8 mouse cellular contexts compared by ENCODE assay signal in the genomic region with DNA sequence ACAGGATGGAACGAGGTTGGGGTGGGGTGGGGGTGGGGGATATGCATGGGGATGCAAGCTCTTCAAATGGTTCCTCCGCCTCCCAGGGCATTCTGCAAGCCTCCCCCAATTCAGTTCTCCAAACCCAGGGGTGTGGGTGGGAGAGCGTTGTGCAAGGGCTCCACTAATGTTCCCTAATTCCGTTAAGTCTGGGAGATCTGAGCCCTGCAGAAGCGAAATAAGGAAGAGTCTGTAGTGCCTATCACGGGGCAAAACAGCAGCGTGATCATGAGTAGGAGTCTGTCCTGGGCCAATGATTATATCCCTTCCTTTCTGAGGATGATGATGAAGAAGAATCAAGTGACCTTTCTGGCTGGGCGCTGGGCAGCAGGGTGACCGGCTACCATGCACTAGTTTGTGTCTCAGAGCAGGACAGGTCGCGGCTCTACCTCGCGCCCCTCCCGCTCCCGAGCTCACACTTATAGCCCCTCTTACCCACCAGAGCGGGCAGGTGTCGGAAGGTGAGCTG. TPM values are rescaled to one million over a fixed set of nuclear protein-coding genes. Genes with fewer than 3 reads are reported as not detected.
DNase-seq lines count a peak whose midpoint lies in the region; ATAC-seq and TF ChIP-seq lines count a peak whose summit lies in the region.

No protein-coding gene starts in this region.

- under 1% methylated on average over 17 of the region's 17 CpGs for WGBS in kidney, postnatal 0 days
- WGBS in forebrain, embryonic 16.5 days: 1% methylated on average over 17 of the region's 17 CpGs
- WGBS in intestine, embryonic 16.5 days: 1% methylated on average over 17 of the region's 17 CpGs
- WGBS in macrophage (ENCODE audit: missing documents): under 1% methylated on average over 17 of the region's 17 CpGs

- peak overlapping the region; percentile 59 for H3K4me3 ChIP-seq in kidney, postnatal 0 days (replicated peaks; ENCODE audit: low read depth, low read length)
- H3K4me3 ChIP-seq in forebrain, embryonic 16.5 days (replicated peaks; ENCODE audit: low read length): peak overlapping the region; percentile 68
- H3K4me3 ChIP-seq in intestine, embryonic 16.5 days (ENCODE audit: low read length): peak overlapping the region; percentile 84
- H3K4me3 ChIP-seq in macrophage (ENCODE audit: inconsistent target): peak overlapping the region; percentile 97

- H3K9me3 ChIP-seq in kidney, postnatal 0 days (replicated peaks; ENCODE audit: low read length): no peaks in the 10 kb centered on the region
- H3K9me3 ChIP-seq in forebrain, embryonic 16.5 days (ENCODE audit: control insufficient read depth, low read length): no peaks in the 10 kb centered on the region
- H3K9me3 ChIP-seq in intestine, embryonic 16.5 days (ENCODE audit: control insufficient read depth, low read length): no peaks in the 10 kb centered on the region

- H3K36me3 ChIP-seq in kidney, postnatal 0 days (ENCODE audit: insufficient read depth, low read length): no peaks in the 10 kb centered on the region
- no peaks in the 10 kb centered on the region for H3K36me3 ChIP-seq in forebrain, embryonic 16.5 days (ENCODE audit: control insufficient read depth, insufficient read depth)
- H3K36me3 ChIP-seq in intestine, embryonic 16.5 days (ENCODE audit: control insufficient read depth, insufficient read depth, low read length): 0 out of 2 replicates have a peak, but pooled peaks cover 3% of the 10 kb centered on the region
- H3K36me3 ChIP-seq in macrophage (ENCODE audit: inconsistent target): peaks cover 25% of the 10 kb centered on the region

- TF ChIP-seq CTCF in kidney, postnatal 0 days (IDR thresholded peaks at IDR 0.05; ENCODE audit: low read depth): no peak
- TF ChIP-seq CTCF in Patski (IDR thresholded peaks at IDR 0.05): no peak

- no peaks in the 10 kb centered on the region for H3K27me3 ChIP-seq in kidney, postnatal 0 days (ENCODE audit: insufficient read depth, low read length)
- no peaks in the 10 kb centered on the region for H3K27me3 ChIP-seq in Patski
- no peaks in the 10 kb centered on the region for H3K27me3 ChIP-seq in forebrain, embryonic 16.5 days (replicated peaks; ENCODE audit: control insufficient read depth, insufficient read depth, low read length)
- H3K27me3 ChIP-seq in intestine, embryonic 16.5 days (replicated peaks; ENCODE audit: control insufficient read depth, insufficient read depth, low read length): no peaks in the 10 kb centered on the region

- 0 out of 2 replicates have a peak overlapping the region, but pooled peaks have one; percentile 57 for H3K27ac ChIP-seq in kidney, postnatal 0 days
- no peak overlapping the region for H3K27ac ChIP-seq in forebrain, embryonic 16.5 days (ENCODE audit: low read length)
- H3K27ac ChIP-seq in intestine, embryonic 16.5 days (ENCODE audit: low read length): peak overlapping the region; percentile 78
- H3K27ac ChIP-seq in macrophage: peak overlapping the region; percentile 100

- no peaks in the 10 kb centered on the region for H3K4me1 ChIP-seq in kidney, postnatal 0 days (replicated peaks; ENCODE audit: insufficient read depth, low read length)
- peaks cover 4% of the 10 kb centered on the region; the same call in 1 of the 2 replicates for H3K4me1 ChIP-seq in forebrain, embryonic 16.5 days (replicated peaks; ENCODE audit: control insufficient read depth, insufficient read depth, low read length)
- peaks cover 13% of the 10 kb centered on the region for H3K4me1 ChIP-seq in intestine, embryonic 16.5 days (ENCODE audit: control insufficient read depth, insufficient read depth, low read length)

- POLR2A ChIA-PET in Patski (lab: Charles Lee): interaction anchor here (0.6 kb wide), 1 partner anchor 9 kb away, joined by 6 read pairs; no protein-coding TSS in a partner anchor

- peak overlapping the region; percentile 80 for H3K4me2 ChIP-seq in kidney, postnatal 0 days (ENCODE audit: low read length)
- peak overlapping the region; percentile 79 for H3K4me2 ChIP-seq in forebrain, embryonic 16.5 days (ENCODE audit: low read length)
- H3K4me2 ChIP-seq in intestine, embryonic 16.5 days (ENCODE audit: low read depth, low read length): peak overlapping the region; percentile 87

- H3K9ac ChIP-seq in kidney, postnatal 0 days (ENCODE audit: low read depth, low read length): peak overlapping the region; percentile 58
- peak overlapping the region; percentile 52 for H3K9ac ChIP-seq in forebrain, embryonic 16.5 days (replicated peaks; ENCODE audit: low read depth, low read length)
- peak overlapping the region; percentile 78 for H3K9ac ChIP-seq in intestine, embryonic 16.5 days (ENCODE audit: low read depth, low read length)

- in situ Hi-C loops in Patski (cut with MboI; ENCODE audit: low pct_unique_long_range_greater_than_20kb): no loop called here

- CTCF ChIA-PET in Patski (lab: Charles Lee): interaction anchor here (1.1 kb wide), 1 partner anchor 187 kb away, joined by 3 read pairs; no protein-coding TSS in a partner anchor

- peak; percentile 27 for ATAC-seq in kidney, postnatal 0 days (replicated peaks; ENCODE audit: low FRiP score, low read depth)
- peak; percentile 53 for ATAC-seq in Patski
- ATAC-seq in forebrain, embryonic 16.5 days: peak; percentile 45
- peak; percentile 49 for ATAC-seq in intestine, embryonic 16.5 days

- H3K79me2 ChIP-seq in macrophage (ENCODE audit: inconsistent target): peaks cover 46% of the 10 kb centered on the region

- DNase-seq in kidney, postnatal 0 days (ENCODE audit: low spot score): peak; percentile 19
- DNase-seq in kidney, adult 8-10 months: no peak
- no peak for DNase-seq in Patski (ENCODE audit: low read depth, low spot score)
- DNase-seq in urinary bladder, postnatal 14 days (ENCODE audit: low spot score): no peak
- DNase-seq in ovary, postnatal 14 days (ENCODE audit: low spot score): no peak

RNA-seq across cellular contexts. Expression of gene Gas2l3, which starts 0.6 kb away (rescaled TPM):
- polyA plus RNA-seq in kidney, postnatal 0 days (2015; fragmentation: Nextera tagmentation; extraction: Ambion mirVana): 7.2 and 8.7 TPM in 2 replicates
- polyA plus RNA-seq in Patski (2021): 8.6 TPM
- polyA plus RNA-seq in forebrain, embryonic 16.5 days (2015; fragmentation: Nextera tagmentation; extraction: Ambion mirVana): 10.2 and 12.0 TPM in 2 replicates
- polyA plus RNA-seq in intestine, embryonic 16.5 days (2015; fragmentation: Nextera tagmentation; extraction: Ambion mirVana): 13.1 and 13.6 TPM in 2 replicates
- 100 to 1,000 TPM in 16 of 26 experiments, 10 to 100 TPM in 10; 57.6 to 249 (median 107) TPM for total RNA-seq in macrophage (2018; cell fraction: chromatin; rRNA removed)
- total RNA-seq in macrophage (2018; cell fraction: cytosol; rRNA removed): 10 to 100 TPM; 17.8 to 68.4 (median 28.2) TPM
- total RNA-seq in macrophage (2018; cell fraction: nucleus; rRNA removed): 100 to 1,000 TPM in 10 of 26 experiments, 10 to 100 TPM in 16; 33.0 to 169 (median 75.3) TPM
- 20.4 to 29.3 TPM (median 24.3 TPM) in 3 replicates for polyA plus RNA-seq in macrophage (2018)
